Mouse (Mus musculus): ENCODE results near the gene Slc30a7.

- no peak for TF ChIP-seq POLR2A (IDR thresholded peaks at IDR 0.05; ENCODE audit: low read depth, low read length)
- TF ChIP-seq CTCF (IDR thresholded peaks at IDR 0.05; ENCODE audit: extremely low read depth, insufficient read depth, insufficient read length, insufficient replicate concordance): no peak
These were observed 102.1 kb downstream of the Slc30a7 start for GRCm38 (mm10) chr3:115905067-115905466.
